Mouse (Mus musculus) spleen, postnatal 4 days (tissue): ENCODE data around the gene March1.

ENCODE experiments used
- DNase-seq, 2 experiments: peaks; one replicate each; pipeline ENCODE4 v3.0.0; 2022; ENCODE audit warnings: low spot score in 2 of 2

The March1 gene

GRCm38 (mm10) chr8:66520576-66520975, 902.9 kb downstream of the March1 start:
- no peak for DNase-seq
